28 mouse cellular contexts compared by ENCODE assay signal in genomic region chr14:17972132-17972531, GRCm38 (mm10).
DNase-seq lines count a peak whose midpoint lies in the region; ATAC-seq lines count a peak whose summit lies in the region.
"Had no signal": no experiment of that assay in that cellular context is flagged by ENCODE, and none has a peak within 500 bp of the region (broad histone marks: within the 10 kb centered on the region; RNA-seq: fewer than 3 reads in every experiment).

No protein-coding gene starts in this region.

- H3K9ac ChIP-seq in midbrain, embryonic 11.5 days (ENCODE audit: low read length): no peak overlapping the region
- no peak overlapping the region for H3K9ac ChIP-seq in midbrain, embryonic 13.5 days (replicated peaks)
- H3K9ac ChIP-seq: embryonic facial prominence, embryonic 13.5 days; embryonic facial prominence, embryonic 15.5 days; forebrain, embryonic 12.5 days had no signal

- peak; percentile 21; the same call in 1 of the 2 replicates for ATAC-seq in midbrain, embryonic 11.5 days (ENCODE audit: low FRiP score)
- no peak for ATAC-seq in midbrain, embryonic 13.5 days
- ATAC-seq: activated CD4-positive, CD25-positive, alpha-beta regulatory T cell, adult 4 months; CD4-positive, CD25-positive, alpha-beta regulatory T cell, adult 4 months; forebrain, embryonic 14.5 days; forebrain, embryonic 16.5 days; Patski had no signal

- H3K27ac ChIP-seq in midbrain, embryonic 11.5 days (ENCODE audit: low read depth, low read length): no peak overlapping the region
- H3K27ac ChIP-seq in midbrain, embryonic 13.5 days: no peak overlapping the region
- H3K27ac ChIP-seq: embryonic facial prominence, embryonic 13.5 days; embryonic facial prominence, embryonic 15.5 days; forebrain, embryonic 10.5 days; forebrain, embryonic 12.5 days had no signal

- no peaks in the 10 kb centered on the region for H3K4me1 ChIP-seq in midbrain, embryonic 11.5 days (ENCODE audit: control insufficient read depth, insufficient read depth, low read length)
- H3K4me1 ChIP-seq in midbrain, embryonic 13.5 days (replicated peaks): 0 out of 2 replicates have a peak, but pooled peaks cover 3% of the 10 kb centered on the region
- H3K4me1 ChIP-seq: embryonic facial prominence, embryonic 13.5 days; embryonic facial prominence, embryonic 15.5 days; forebrain, embryonic 12.5 days had no signal

- H3K4me3 ChIP-seq in midbrain, embryonic 11.5 days (ENCODE audit: low read depth, low read length): no peak overlapping the region
- H3K4me3 ChIP-seq in midbrain, embryonic 13.5 days (replicated peaks): no peak overlapping the region
- H3K4me3 ChIP-seq: embryonic facial prominence, embryonic 13.5 days; embryonic facial prominence, embryonic 15.5 days; erythroblast, embryonic 14.5 days; forebrain, embryonic 10.5 days; forebrain, embryonic 12.5 days had no signal

- no peaks in the 10 kb centered on the region for H3K9me3 ChIP-seq in midbrain, embryonic 11.5 days (ENCODE audit: control insufficient read depth, low read length)
- H3K9me3 ChIP-seq in midbrain, embryonic 13.5 days: no peaks in the 10 kb centered on the region
- H3K9me3 ChIP-seq: embryonic facial prominence, embryonic 13.5 days; embryonic facial prominence, embryonic 15.5 days; forebrain, embryonic 10.5 days; forebrain, embryonic 12.5 days; G1E had no signal

- WGBS in midbrain, embryonic 11.5 days: 59% methylated on average over 4 of the region's 4 CpGs
- 58% methylated on average over 4 of the region's 4 CpGs for WGBS in midbrain, embryonic 13.5 days

- peak; percentile 84 for DNase-seq in midbrain, embryonic 11.5 days (ENCODE audit: low spot score, missing footprints)
- peak; percentile 57 for DNase-seq in retina, adult 2 months (ENCODE audit: low read depth, low spot score)
- DNase-seq in retina, embryonic 14.5 days (ENCODE audit: low spot score): no peak
- DNase-seq in gastrocnemius, adult 18-20 months (ENCODE audit: low spot score): no peak
- DNase-seq: adrenal gland, adult 8-10 months; adrenal gland, postnatal 14 days; adrenal gland, postnatal 36 days; B cell, adult 2 months; cerebellum, adult 11 months; cerebellum, adult 18-20 months; cerebellum, adult 8-10 months; cerebellum, adult 9-11 months; cerebellum, postnatal 14 days; cerebellum, postnatal 36 days; embryo, embryonic 11 days had no signal

- H3K36me3 ChIP-seq in midbrain, embryonic 11.5 days (ENCODE audit: control insufficient read depth, insufficient read depth, low read length): no peaks in the 10 kb centered on the region
- H3K36me3 ChIP-seq in midbrain, embryonic 13.5 days: no peaks in the 10 kb centered on the region
- H3K36me3 ChIP-seq: embryonic facial prominence, embryonic 13.5 days; embryonic facial prominence, embryonic 15.5 days; forebrain, embryonic 10.5 days; forebrain, embryonic 12.5 days had no signal

- H3K4me2 ChIP-seq in midbrain, embryonic 11.5 days: no peak overlapping the region
- no peak overlapping the region for H3K4me2 ChIP-seq in midbrain, embryonic 13.5 days (replicated peaks)
- H3K4me2 ChIP-seq: embryonic facial prominence, embryonic 13.5 days; embryonic facial prominence, embryonic 15.5 days; forebrain, embryonic 12.5 days had no signal

- H3K27me3 ChIP-seq in midbrain, embryonic 11.5 days (ENCODE audit: control insufficient read depth, insufficient read depth, low read length): no peaks in the 10 kb centered on the region
- H3K27me3 ChIP-seq in midbrain, embryonic 13.5 days: no peaks in the 10 kb centered on the region
- H3K27me3 ChIP-seq: CH12.LX; embryonic facial prominence, embryonic 13.5 days; embryonic facial prominence, embryonic 15.5 days; forebrain, embryonic 12.5 days; Patski had no signal

Comparison
In these comparisons a context has a peak if more than half of its experiments do, and no peak if none do; other contexts are left out.
1. DNase-seq: peak in midbrain, embryonic 11.5 days (single experiment) and retina, adult 2 months (single experiment); none in retina, embryonic 14.5 days (single experiment) and gastrocnemius, adult 18-20 months (single experiment).